Mouse (Mus musculus): ENCODE results near the gene Gm29554. TPM values are rescaled to one million over a fixed set of nuclear protein-coding genes. Genes with fewer than 3 reads are reported as not detected.

Gm29554 gene
- not detected in 2 replicates for polyA plus RNA-seq (2015; fragmentation: Nextera tagmentation; extraction: Ambion mirVana)

GRCm38 (mm10) chrY:12273632-12274031 lies at the start of gene Gm29554:
Gene Gm29554, plus strand, starts transcription at chrY:12273932.

Other genes starting within 250 kb of the Gm29554 start
- gene Gm20812, start 108.0 kb downstream of the Gm29554 start, polyA plus RNA-seq (2015; fragmentation: Nextera tagmentation; extraction: Ambion mirVana): not detected in 2 replicates